Mouse (Mus musculus) WW6 (cell line): Measurements from ENCODE around the gene Ccdc174.

Source experiments
- DNase-seq: peaks from one replicate; pipeline ENCODE4 v3.0.0-alpha.2; 2013; ENCODE audit warnings: low read depth, low spot score

Gene Ccdc174

GRCm38 (mm10) chr6:91917716-91918115 lies 39.9 kb downstream of the Ccdc174 start:
- DNase-seq = no peak

DNA sequence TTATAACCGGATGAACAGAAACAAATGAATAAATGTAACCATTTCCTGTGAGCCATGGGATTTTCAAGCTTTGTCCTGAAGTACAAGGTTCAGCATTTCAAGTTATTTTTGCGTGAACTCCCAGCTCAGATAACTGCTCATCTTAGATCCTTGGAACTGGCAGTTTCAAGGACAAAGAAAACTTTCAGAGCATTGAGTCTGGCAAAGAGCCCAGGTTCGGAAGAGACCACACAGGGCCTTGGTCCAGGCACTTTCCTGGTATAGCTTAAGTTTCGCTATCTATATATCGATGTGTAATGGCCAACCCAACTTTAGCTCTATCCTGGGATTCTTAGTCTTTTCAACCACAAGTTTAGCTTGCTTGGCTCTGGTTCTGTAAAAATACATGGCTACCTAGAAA lies 53.4 kb downstream of the Ccdc174 start:
- DNase-seq = no peak

- DNase-seq = no peak
Measured at GRCm38 (mm10) chr6:91938491-91938890, 60.6 kb downstream of the Ccdc174 start.

GRCm38 (mm10) chr6:91948426-91948825 lies 70.6 kb downstream of the Ccdc174 start:
- no peak for DNase-seq
